ENCODE assay signal across 31 mouse cellular contexts in the genomic region with DNA sequence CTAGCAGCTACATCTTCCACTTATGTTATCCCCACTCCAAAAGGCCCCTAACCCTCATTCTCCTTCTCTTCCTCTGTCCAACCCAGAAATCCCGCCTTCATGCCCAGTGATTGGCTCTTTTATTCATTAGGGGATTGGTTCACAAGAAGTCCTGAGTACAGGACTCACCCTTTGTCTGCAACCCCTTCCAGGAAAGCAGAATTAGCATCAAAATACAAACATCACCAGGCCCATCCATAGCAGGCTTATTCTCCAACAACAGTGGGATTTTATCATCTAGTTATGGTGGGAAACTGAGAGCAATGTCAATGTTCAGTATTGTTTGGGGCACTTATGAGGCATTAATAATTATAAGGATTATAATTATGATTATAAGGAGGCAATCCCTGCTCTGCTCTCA.
"Had no signal": no experiment of that assay in that cellular context is flagged by ENCODE, and none has a peak within 500 bp of the region (broad histone marks: within the 10 kb centered on the region; RNA-seq: fewer than 3 reads in every experiment).

No protein-coding gene starts in this region.

- H3K9me3 ChIP-seq: limb, embryonic 10.5 days; limb, embryonic 12.5 days; limb, embryonic 13.5 days; limb, embryonic 15.5 days; liver, embryonic 12.5 days; liver, embryonic 13.5 days; liver, embryonic 15.5 days; lung, embryonic 15.5 days; midbrain, embryonic 10.5 days; midbrain, embryonic 12.5 days; midbrain, embryonic 13.5 days; midbrain, embryonic 15.5 days; neural tube, embryonic 12.5 days had no signal

- H3K9ac ChIP-seq: limb, embryonic 12.5 days; limb, embryonic 13.5 days; limb, embryonic 15.5 days; liver, embryonic 12.5 days; liver, embryonic 13.5 days; liver, embryonic 14.5 days; liver, embryonic 15.5 days; liver, postnatal 0 days; lung, embryonic 14.5 days; lung, embryonic 15.5 days; midbrain, embryonic 12.5 days; midbrain, embryonic 13.5 days; midbrain, embryonic 15.5 days; neural tube, embryonic 12.5 days had no signal

- H3K36me3 ChIP-seq: limb, embryonic 10.5 days; limb, embryonic 12.5 days; limb, embryonic 13.5 days; limb, embryonic 15.5 days; liver, embryonic 12.5 days; liver, embryonic 13.5 days; liver, embryonic 15.5 days; lung, embryonic 15.5 days; midbrain, embryonic 10.5 days; midbrain, embryonic 12.5 days; midbrain, embryonic 13.5 days; midbrain, embryonic 15.5 days; neural tube, embryonic 12.5 days had no signal

- DNase-seq: left cerebral cortex, postnatal 4 days; liver; liver, embryonic 13.5 days; liver, postnatal 0 days; lung, adult 18-20 months; lung, adult 2 months; lung, embryonic 14.5 days; lung, postnatal 10 days; lung, postnatal 14 days; lung, postnatal 36 days; lung, postnatal 4 days; midbrain, embryonic 14.5 days had no signal

- H3K27ac ChIP-seq: limb, embryonic 10.5 days; limb, embryonic 12.5 days; limb, embryonic 13.5 days; limb, embryonic 15.5 days; liver, embryonic 12.5 days; liver, embryonic 13.5 days; liver, embryonic 14.5 days; liver, embryonic 15.5 days; lung, embryonic 15.5 days; macrophage; midbrain, embryonic 10.5 days; midbrain, embryonic 12.5 days; midbrain, embryonic 13.5 days; midbrain, embryonic 15.5 days; neural tube, embryonic 12.5 days had no signal

- ATAC-seq: liver, embryonic 12.5 days; liver, postnatal 0 days; lung, postnatal 0 days; midbrain, embryonic 13.5 days; midbrain, embryonic 15.5 days had no signal

- H3K4me1 ChIP-seq: limb, embryonic 10.5 days; limb, embryonic 12.5 days; limb, embryonic 13.5 days; limb, embryonic 15.5 days; liver, embryonic 12.5 days; liver, embryonic 13.5 days; liver, embryonic 15.5 days; lung, embryonic 15.5 days; megakaryocyte, embryonic 14.5 days; neural tube, embryonic 12.5 days had no signal

- H3K27me3 ChIP-seq: limb, embryonic 12.5 days; limb, embryonic 13.5 days; limb, embryonic 15.5 days; liver, embryonic 12.5 days; liver, embryonic 13.5 days; liver, embryonic 15.5 days; lung, embryonic 15.5 days; megakaryocyte, embryonic 14.5 days; midbrain, embryonic 12.5 days; midbrain, embryonic 13.5 days; midbrain, embryonic 15.5 days; neural tube, embryonic 12.5 days had no signal

- H3K4me3 ChIP-seq: limb, embryonic 10.5 days; limb, embryonic 12.5 days; limb, embryonic 13.5 days; limb, embryonic 15.5 days; liver, embryonic 12.5 days; liver, embryonic 13.5 days; liver, embryonic 15.5 days; lung, embryonic 15.5 days; megakaryocyte, embryonic 14.5 days; midbrain, embryonic 10.5 days; midbrain, embryonic 12.5 days; midbrain, embryonic 13.5 days; midbrain, embryonic 15.5 days; myocyte; neural tube, embryonic 12.5 days had no signal

- H3K4me2 ChIP-seq: limb, embryonic 12.5 days; limb, embryonic 13.5 days; limb, embryonic 15.5 days; liver, embryonic 11.5 days; liver, embryonic 12.5 days; liver, embryonic 13.5 days; liver, embryonic 15.5 days; lung, embryonic 14.5 days; lung, embryonic 15.5 days; midbrain, embryonic 11.5 days; midbrain, embryonic 12.5 days; midbrain, embryonic 13.5 days; midbrain, embryonic 15.5 days; neural tube, embryonic 12.5 days had no signal
